17 mouse cellular contexts compared by ENCODE assay signal in the genomic region with DNA sequence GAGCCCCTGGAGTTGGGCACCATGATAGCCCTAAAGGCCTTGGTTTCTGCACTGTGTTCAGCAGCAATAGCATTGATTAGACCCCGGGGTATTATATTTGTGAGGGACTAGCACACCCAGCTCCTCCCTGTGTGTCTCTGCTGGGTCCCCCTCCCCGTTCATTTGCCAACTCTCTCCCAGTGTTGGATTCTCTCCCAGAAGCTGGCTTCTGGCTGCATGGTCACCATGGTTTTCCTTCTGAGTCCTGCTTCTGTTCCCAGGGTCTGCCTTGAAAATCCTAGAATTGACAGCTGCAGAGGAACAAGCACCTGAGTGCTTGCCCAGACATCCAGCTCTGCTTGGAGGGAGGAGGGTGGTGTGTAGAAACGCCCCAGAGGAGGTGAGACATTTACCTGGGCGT.
A peak's percentile ranks its signal among the peaks of the same experiment; 100 is the strongest.
DNase-seq lines count a peak whose midpoint lies in the region; ATAC-seq lines count a peak whose summit lies in the region.
"Had no signal": no experiment of that assay in that cellular context is flagged by ENCODE, and none has a peak within 500 bp of the region (broad histone marks: within the 10 kb centered on the region; RNA-seq: fewer than 3 reads in every experiment).

No protein-coding gene starts in this region.

- intact Hi-C loops in left cerebral cortex, postnatal 14 days (cut with DNase I): no loop called here

- no peak for DNase-seq in frontal cortex, postnatal 25 days (ENCODE audit: low spot score in 2 of 2)
- peak; percentile 31 to 72 for DNase-seq in left cerebral cortex, postnatal 14 days (ENCODE audit: low spot score in 2 of 2)
- no peak for DNase-seq in left cerebral cortex, adult 8-10 months (ENCODE audit: low spot score in 2 of 2)
- peak; percentile 45 to 50 for DNase-seq in layer of hippocampus, adult 18-20 months (ENCODE audit: low spot score in 2 of 2)
- DNase-seq in layer of hippocampus, adult 9-11 months: peak; percentile 52
- DNase-seq in adrenal gland, postnatal 4 days (ENCODE audit: low spot score in 2 of 2): no peak
- DNase-seq: B cell, adult 2 months; gastrocnemius, adult 2 months; heart, postnatal 4 days; kidney, adult 18-20 months; liver; lung, postnatal 36 days; thymus, adult 2 months; thymus, postnatal 4 days had no signal

- 0 out of 2 replicates have a peak, but pooled peaks have one; percentile 5 for ATAC-seq in frontal cortex, adult (ENCODE audit: low TSS enrichment)
- ATAC-seq: midbrain, embryonic 13.5 days; Patski had no signal

Comparison
In these comparisons a context has a peak if more than half of its experiments do, and no peak if none do; other contexts are left out.
1. DNase-seq: peak in left cerebral cortex, postnatal 14 days (2 of 2), layer of hippocampus, adult 18-20 months (2 of 2) and layer of hippocampus, adult 9-11 months (single experiment); none in frontal cortex, postnatal 25 days (0 of 2), left cerebral cortex, adult 8-10 months (0 of 2) and adrenal gland, postnatal 4 days (0 of 2).